Mouse (Mus musculus) CD4-positive, CD25-positive, alpha-beta regulatory T cell (primary cell): Measurements from ENCODE around the gene Pmch. TPM values are rescaled to one million over a fixed set of nuclear protein-coding genes. Genes with fewer than 3 reads are reported as not detected.

Experiments used
- polyA plus RNA-seq: library from polyadenylated mRNA; unstranded; fragments of 100-300 nt; shearing (Covaris generic); gene quantifications from one replicate; pipeline ENCODE4 v1.2.1, GENCODE M21; 2017

The Pmch gene
- polyA plus RNA-seq: 0.24 TPM

GRCm38 (mm10) chr10:88090772-88091171, at the start of gene Pmch:
Gene Pmch, plus strand, starts transcription at chr10:88091072.

Other genes with a start within 250 kb of the Pmch start
- gene Igf1, start 232.8 kb upstream of the Pmch start, polyA plus RNA-seq: 0.93 TPM
- gene Parpbp, start 55.9 kb downstream of the Pmch start, polyA plus RNA-seq: 0.68 TPM
- 29.5 TPM for gene Nup37, start 55.9 kb downstream of the Pmch start, polyA plus RNA-seq
- gene Washc3, start 110.0 kb downstream of the Pmch start, polyA plus RNA-seq: 116 TPM